Mouse (Mus musculus): ENCODE data around the gene Ehbp1l1.
A peak's percentile ranks its signal among the peaks of the same experiment; 100 is the strongest.

Ehbp1l1 gene

GRCm38 (mm10) chr19:5725767-5726515 lies at the start of gene Ehbp1l1:
Ehbp1l1 (minus strand) TSS chr19:5726317.
- peak; percentile 62 for DNase-seq

- DNase-seq, result peak; percentile 98
These were observed 45.1 kb upstream of the Ehbp1l1 start, which contains the start of gene Scyl1 for GRCm38 (mm10) chr19:5770925-5771860. Scyl1 (minus strand) TSS chr19:5771419.

DNA sequence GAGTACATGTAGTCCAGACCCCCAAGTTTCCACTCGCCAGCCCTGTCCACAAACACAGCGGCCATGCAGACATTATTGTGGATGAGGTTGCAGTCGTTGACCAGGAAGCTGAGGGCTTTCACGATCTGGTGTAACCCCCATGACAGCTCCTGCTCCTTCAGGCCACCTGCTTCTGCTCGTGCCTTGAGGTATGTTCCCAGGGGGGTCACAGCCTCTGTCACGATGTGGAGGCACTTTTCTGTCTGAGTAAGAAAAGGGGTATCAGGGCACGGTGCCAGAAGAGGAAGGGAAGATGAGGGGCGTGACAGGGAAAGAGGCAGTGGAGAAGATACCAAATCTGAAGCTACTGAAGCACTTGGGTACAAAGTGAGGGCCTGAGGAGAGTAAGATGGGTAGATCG lies 44.2 kb upstream of the Ehbp1l1 start:
- no peak for DNase-seq

DNA sequence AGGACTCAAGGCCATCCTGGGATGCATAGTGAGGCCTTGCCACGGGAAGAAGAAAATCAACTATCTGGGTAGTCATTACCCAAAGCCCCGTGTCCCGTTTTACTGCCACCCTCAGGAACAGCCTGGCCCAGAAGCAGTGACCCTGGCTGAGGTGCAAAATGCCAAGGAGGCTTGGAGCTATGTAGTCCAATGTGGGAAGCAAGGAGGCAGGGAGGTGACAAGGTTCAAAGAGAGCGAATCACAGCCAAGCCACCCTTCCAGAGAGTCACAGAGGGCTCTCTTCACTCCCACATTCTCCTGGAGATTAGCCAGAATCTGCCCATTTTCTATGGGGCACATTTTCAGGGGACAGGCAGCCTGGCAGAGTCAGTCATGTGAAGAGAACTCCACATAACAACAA lies 41.2 kb upstream of the Ehbp1l1 start:
- DNase-seq, result peak; percentile 43

GRCm38 (mm10) chr19:5763163-5763562 lies 37.0 kb upstream of the Ehbp1l1 start:
- DNase-seq, result no peak

DNA sequence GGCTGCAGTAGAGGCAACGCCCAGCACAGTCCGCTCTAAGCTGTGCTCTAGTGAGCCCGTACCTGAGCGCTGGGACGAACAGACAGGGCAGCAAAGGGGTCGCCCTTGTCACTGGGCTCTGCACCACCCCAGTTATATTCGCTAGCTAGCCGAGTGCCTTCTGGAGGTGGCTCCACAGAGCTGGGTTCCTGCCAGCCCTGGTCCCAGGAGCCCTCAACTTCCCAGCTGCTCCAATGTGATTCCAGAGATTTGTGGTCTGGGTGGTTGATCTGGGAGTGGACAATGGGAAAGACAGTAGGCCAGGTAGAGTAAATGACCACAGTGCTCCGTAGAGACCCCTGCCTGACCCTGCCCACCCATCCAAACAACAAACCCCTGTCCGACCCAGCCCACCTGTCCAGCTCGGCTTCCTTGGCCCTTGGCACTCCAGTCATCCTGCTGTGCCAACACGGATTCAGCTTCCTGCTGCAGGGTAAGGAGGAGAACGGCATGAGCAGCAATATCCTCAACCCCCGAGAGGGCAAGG lies 32.8 kb upstream of the Ehbp1l1 start:
- no peak for DNase-seq

DNA sequence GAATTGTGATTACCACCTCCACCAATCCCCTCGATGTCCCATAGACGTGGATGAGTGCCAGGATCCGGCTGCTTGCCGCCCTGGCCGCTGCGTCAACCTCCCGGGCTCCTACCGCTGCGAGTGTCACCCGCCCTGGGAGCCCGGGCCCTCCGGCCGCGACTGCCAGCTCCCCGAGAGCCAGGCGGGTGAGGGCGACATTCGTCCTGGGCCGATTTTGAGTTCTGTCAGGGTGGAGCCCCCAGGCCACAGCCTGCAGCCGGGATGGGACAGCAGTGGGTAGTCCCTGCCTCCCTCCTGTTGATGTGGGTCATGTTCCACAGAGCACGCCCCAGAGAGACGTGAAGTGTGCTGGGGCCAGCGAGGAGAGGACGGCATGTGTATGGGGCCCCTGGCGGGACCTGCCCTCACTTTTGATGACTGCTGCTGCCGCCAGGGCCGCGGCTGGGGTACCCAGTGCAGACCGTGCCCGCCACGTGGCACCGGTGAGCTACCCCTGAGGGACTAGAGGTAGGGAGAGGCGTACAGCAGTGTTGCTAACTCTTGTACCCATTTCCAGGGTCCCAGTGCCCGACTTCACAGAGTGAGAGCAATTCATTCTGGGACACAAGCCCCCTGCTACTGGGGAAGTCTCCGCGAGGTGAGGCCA lies 31.0 kb upstream of the Ehbp1l1 start:
- no peak for DNase-seq

DNA sequence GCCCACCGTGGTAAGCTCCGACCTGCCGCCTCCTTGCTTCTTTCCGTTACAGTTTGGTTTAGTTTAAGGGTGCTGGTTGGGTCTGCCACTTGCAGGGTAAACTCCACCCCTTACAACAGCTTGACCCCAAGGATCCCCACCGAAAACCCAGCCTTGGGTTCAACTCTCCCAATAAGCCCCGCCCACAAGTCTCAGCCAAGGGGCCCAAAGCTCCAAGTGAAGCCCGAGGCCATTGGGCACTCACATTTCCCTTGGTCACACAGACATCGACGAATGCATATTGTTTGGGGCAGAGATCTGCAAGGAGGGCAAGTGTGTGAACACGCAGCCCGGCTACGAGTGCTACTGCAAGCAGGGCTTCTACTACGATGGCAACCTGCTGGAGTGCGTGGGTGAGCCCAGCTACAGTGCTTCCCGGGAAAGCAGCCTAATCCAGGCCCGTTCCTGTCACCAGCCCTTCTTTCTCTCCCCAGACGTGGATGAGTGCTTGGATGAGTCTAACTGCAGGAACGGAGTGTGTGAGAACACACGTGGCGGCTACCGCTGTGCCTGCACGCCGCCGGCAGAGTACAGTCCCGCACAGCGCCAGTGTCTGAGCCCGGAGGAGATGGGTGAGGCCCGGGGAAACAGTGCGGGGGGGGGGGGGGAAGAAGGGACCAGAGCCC lies 30.3 kb upstream of the Ehbp1l1 start:
- no peak for DNase-seq

GRCm38 (mm10) chr19:5751742-5752141 lies 25.6 kb upstream of the Ehbp1l1 start:
- DNase-seq, result peak; percentile 61

DNA sequence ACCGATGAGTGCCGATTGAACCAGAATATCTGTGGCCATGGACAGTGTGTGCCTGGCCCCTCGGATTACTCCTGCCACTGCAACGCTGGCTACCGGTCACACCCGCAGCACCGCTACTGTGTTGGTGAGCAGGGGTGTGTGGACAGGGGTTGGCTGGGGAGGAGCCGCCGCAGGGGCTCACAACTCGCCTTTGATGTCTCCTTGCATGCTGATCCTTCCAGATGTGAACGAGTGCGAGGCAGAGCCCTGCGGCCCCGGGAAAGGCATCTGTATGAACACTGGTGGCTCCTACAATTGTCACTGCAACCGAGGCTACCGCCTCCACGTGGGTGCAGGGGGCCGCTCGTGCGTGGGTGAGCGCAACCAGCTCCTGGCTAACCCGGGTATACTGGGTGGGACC lies 24.8 kb upstream of the Ehbp1l1 start:
- no peak for DNase-seq

DNA sequence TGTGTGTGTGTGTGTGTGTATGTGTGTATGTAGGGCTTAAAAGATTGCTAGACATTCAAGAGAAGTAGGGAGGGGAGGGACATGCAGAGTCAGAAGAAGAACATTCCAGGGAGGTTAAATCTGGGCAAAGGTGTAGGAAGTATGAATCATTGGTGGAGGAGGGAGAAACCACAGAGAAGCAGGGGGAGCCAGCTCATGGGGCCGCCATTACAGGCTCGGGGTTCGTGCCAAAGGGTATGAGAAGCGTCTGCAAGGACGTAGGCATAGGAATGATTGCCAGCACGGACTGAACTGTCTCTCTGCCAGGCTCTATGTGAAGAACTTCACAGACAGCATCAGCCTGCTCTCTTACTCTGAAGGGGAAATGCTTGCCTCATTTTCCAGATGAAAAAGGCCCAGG lies 23.4 kb upstream of the Ehbp1l1 start:
- DNase-seq, result no peak

GRCm38 (mm10) chr19:5746907-5747363 lies 20.8 kb upstream of the Ehbp1l1 start:
- no peak for DNase-seq

- DNase-seq, result no peak
These were observed 19.9 kb upstream of the Ehbp1l1 start for GRCm38 (mm10) chr19:5745756-5746710.

- peak; percentile 38 for DNase-seq
These were observed 17.5 kb upstream of the Ehbp1l1 start for GRCm38 (mm10) chr19:5743576-5743975.

DNA sequence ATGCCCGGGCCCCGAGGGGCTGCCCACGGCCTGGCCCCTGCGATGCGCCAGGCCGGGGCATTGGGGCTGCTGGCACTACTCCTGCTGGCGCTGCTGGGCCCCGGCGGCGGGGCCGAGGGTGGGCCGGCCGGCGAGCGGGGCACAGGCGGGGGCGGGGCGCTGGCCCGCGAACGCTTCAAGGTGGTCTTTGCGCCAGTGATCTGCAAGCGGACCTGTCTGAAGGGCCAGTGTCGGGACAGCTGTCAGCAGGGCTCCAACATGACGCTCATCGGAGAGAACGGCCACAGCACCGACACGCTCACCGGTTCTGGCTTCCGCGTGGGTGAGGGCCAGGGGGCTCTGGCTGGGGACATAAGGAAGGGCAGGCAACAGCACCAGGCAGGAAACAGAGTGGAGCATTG lies 16.1 kb upstream of the Ehbp1l1 start:
- DNase-seq, result no peak

- DNase-seq, result peak; percentile 66
These were observed 15.6 kb upstream of the Ehbp1l1 start for GRCm38 (mm10) chr19:5741641-5742240.

DNA sequence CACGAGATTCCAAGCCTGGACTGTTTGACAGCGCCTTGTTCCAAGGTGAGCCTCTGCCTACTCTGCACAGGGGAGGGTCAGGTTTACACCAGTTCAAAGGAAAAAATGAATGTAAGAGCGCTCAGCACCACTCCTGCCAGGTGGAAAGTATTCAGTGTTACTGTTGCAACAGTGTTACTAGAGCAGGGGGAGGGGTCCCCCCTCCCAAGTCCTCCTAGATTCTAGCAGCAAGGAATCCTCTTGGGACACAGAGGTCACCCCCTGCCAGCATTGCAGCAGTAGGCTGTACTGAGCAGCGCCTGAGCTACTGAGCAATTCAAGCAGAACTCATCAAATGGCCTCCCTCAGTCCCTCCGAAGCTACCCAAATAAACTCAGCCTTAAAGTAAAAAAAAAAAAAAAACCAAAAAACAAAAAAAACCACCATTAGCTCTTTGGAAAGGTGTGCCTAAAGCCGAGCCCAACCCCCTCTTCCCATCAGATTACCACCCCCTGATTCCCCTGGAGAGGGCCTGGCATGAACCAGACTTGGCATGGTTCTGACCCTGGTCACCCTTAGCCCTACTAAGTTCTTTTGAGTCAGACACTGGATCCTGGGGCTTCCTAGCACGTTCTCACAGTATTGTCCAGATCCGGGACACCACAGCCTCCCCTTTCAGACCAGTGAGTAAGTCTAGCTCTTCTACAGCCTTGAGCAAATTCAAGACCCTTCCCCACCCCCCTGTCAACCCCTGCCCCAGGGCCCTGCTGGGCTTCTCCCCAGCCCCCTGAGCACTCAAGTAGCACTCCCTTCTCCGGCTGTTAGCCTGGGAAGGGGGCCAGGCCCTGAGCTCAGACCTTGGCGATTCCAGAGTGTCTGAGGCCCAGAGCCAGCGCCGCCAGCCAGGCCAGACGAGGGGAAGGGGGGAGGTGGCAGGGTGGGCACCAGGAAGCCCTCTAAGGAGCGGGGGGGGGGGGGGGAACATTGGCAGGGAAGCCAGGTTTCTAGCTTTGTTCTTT lies 14.5 kb upstream of the Ehbp1l1 start, which contains the start of gene Ltbp3:
TSS of gene Ltbp3 (plus strand) at position 585 of the 998 bp plus-strand sequence.
- DNase-seq, result peak; percentile 46

DNA sequence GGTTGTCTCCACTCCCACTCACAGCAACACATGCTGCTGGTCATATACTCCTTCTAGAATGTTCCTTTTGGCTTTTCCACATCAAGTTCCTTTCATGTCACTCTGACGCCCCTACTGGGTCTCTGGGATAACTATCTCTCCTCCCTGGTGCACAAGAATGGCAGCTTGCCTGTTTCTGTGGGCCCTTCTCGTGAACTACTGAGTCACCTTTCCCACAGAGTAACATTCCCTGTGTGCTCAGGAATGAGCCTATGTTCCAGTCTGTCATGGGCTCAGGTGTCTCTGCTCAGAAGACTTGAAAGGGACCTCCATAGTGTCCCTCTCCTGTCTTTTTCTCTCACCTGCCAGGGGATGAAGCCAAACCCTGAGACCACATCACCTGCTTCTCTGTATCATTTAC lies 13.3 kb upstream of the Ehbp1l1 start:
- no peak for DNase-seq

DNA sequence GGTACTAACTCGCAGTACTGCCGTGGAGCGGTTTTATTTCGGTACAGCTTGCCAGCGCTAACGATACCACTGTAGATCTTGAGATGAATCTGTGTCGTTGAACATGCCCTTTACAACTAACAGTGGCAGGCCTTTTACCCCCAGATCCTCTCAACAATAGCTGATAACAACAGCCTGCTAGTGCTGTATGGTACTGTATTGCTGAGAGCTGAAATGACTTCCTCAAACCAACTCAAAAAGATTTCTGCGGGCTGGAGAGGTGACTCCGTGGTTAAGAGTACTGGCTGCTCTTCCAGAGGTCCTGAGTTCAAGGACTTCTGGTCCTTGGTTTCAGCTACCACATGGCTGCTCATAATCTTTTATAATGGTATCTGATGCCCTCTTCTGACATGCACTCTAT lies 8.2 kb upstream of the Ehbp1l1 start:
- DNase-seq, result no peak
